Mouse (Mus musculus) kidney, postnatal 36 days (tissue): Measurements from ENCODE around the gene 4930558K02Rik.

ENCODE experiments used
- DNase-seq, 2 experiments: peaks; one replicate each; pipeline ENCODE4 v3.0.0; 2021 to 2022; ENCODE audit warnings: mixed read lengths in 2 of 2

The 4930558K02Rik gene

DNA sequence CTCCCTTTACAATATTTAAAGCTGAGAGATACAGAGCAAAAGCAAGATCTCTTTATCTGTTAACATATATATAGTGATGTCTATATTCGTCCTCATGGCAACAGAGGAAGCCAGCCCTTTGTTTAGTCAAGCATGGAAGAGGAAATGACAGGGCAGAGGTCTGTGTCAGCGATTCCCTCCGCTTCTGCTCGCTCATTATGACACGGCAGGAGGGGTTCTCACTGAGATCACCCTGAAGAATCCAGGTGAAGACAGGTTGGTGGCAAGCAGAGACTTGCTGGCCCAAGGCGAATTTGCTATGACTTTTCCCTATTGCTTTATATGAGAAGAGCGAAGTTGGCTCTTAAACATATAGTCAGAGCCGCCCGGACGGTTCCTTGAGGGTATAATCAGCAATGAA lies 83.3 kb downstream of the 4930558K02Rik start:
- DNase-seq = no peak

DNA sequence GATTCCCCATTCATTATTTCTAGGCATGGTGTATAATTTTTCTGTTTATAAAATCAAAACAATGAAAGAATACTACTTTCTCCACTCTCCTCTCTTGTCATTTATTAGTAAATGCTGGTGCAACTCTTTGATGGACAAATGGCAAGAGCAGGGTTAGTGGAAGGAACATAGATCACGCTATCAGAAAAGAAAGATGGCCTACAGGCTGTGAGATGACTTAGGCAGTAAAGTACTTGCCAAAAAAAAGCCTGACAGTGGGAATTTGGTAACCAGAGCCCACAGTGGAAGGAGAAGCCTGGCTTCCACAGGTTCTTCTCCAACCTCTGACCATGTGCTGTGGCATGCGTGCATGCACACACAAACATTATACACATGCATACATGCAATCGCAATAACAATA lies 84.4 kb downstream of the 4930558K02Rik start:
- no peak for DNase-seq

DNA sequence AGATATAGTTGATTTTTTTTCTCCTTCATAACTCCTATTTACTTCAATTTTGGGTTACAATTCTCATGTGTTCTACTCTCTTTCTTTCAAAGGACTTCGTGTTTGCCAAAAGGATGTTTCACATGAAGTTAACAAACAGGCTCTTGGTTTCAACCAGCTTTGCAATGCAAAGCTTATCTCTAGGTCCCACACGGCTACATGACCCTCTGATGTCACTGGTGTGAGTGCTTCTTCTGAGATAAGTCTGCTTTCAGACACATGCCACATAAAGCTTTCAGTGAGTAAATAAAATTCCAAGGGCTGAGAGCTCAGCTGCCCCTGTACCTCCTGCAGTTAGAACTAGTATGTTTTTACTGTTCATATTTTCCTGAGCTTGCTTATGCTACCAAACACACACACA lies 84.9 kb downstream of the 4930558K02Rik start:
- no peak for DNase-seq

DNA sequence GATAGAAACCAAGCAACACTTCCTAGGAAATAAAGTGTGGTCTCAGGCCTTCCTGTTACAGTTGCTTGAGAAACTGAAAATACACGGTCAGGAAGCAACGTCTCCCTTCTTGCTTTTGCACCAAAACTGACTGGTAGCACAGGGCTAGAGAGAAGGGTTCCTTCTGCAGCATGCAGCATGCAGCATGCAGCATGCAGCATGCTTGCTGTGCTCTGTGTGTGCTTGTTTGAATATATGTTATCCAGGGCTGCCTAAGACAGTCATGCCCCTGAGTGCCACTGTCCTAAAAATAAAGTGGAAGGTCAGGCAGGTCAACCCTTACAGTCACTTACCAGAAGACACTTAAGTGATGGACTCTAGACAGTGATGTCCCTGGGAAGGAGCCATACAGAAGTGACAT lies 85.3 kb downstream of the 4930558K02Rik start:
- no peak for DNase-seq
